Mouse (Mus musculus) heart, postnatal 14 days (tissue): ENCODE measurements around the gene Ttll5. TPM values are rescaled to one million over a fixed set of nuclear protein-coding genes. Genes with fewer than 3 reads are reported as not detected.
A peak's percentile ranks its signal among the peaks of the same experiment; 100 is the strongest.

Experiments
- DNase-seq, 2 experiments: peaks; one replicate each; pipeline ENCODE4 v3.0.0; 2021 to 2022
- intact Hi-C: fragments of 180-260 bp; cut with DNase I; formaldehyde crosslinking; loops from one replicate; pipeline ENCODE4 v1.15.1; 2025
- total RNA-seq, 2 experiments: library from RNA; stranded (reverse); gene quantifications; 2 replicates each; pipeline ENCODE4 v1.2.3; 2021

Ttll5 gene
- total RNA-seq, 2 experiments from 2014 or later = 15.4 to 17.2 TPM

DNA sequence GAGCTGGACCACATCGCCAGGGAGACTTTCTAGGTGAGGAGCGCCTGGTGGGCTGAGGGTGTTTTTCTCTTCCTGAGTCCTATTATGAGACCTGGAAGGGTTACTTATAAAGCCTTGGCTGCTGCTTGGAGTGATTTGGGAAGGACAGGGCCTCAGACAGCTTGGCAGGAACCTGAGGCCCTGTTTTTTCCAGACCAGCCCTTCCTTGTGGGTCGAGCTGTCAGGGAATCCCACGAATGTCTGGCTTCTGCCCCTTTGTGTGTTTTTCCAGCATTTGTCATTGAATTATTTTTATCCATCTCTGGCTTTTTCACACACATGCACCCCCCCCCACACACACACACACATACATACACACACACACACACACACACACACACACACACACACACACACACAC is 136.2 kb downstream of the Ttll5 start:
- intact Hi-C loops = loop anchor here (5.0 kb wide), 1 partner anchor 42 kb away; no protein-coding TSS in a partner anchor
- DNase-seq = no peak

GRCm38 (mm10) chr12:85963160-85963559 is 138.7 kb downstream of the Ttll5 start:
- intact Hi-C loops = loop anchor here (5.0 kb wide), 1 partner anchor 39 kb away; no protein-coding TSS in a partner anchor
- no peak for DNase-seq

DNA sequence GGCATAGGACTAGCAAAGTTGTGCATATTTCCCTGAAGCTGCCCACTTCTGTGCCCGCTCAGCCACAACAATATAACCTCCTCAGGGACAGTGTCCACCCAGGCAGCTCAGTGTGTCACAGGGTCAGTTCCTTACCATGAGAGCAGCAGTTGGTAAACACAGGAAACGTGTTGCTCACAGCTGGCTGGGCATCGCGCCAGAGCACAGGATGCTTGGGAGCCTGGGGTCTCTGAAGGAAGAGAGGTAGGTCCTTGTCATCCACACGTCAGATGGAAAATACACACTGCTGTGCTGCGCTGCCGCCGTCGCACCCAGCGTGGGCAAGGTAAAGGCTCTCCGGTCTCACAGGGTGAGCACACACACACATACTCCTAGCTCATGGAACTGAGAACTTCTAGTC is 139.2 kb downstream of the Ttll5 start:
- peak; percentile 52 to 57 for DNase-seq
- intact Hi-C loops = loop anchor here (5.0 kb wide), 1 partner anchor 39 kb away; no protein-coding TSS in a partner anchor

DNA sequence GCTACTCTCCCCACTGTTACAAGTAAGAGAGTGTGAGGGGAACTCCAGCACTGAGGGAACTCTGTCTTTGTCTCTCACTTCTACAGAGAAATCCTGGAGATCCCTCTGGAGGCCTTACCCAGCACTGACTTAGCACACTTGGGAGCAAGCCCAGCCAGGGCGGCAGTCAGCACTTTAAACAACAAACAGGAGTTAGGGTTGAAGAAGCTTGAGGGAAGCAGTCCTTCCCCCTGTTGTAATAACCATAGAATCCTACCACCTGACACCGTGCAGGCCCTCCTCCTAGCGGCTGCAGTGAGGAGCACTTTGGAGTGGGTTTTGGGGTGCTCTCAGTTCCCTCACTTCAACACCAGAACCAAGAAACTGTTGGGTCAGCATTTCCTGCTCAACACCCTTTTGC is 140.0 kb downstream of the Ttll5 start:
- intact Hi-C loops = loop anchor here (5.0 kb wide), 1 partner anchor 38 kb away; no protein-coding TSS in a partner anchor
- no peak for DNase-seq

DNA sequence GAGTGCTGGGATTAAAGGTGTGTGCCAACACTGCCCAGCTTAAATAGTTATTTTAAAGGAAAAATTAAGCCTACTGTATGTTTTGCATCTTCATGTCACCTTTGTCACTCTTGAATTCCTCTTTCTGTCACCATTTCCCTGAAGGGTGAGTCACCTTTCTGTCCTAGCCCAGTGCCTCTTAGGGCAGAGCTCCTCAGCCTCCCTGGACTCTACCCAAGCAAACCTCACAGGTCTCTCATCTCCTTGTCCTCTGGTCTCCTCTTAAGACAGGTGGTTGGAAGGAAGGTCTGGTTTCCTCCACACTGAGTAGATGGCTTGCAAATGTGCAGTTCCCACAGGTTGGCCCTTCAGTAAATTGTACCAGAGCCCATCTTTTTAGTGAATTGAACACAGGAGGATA is 143.4 kb downstream of the Ttll5 start:
- intact Hi-C loops = no loop called here
- no peak for DNase-seq

- intact Hi-C loops = no loop called here
- no peak for DNase-seq
Measured at GRCm38 (mm10) chr12:85968409-85968808, 143.9 kb downstream of the Ttll5 start.

DNA sequence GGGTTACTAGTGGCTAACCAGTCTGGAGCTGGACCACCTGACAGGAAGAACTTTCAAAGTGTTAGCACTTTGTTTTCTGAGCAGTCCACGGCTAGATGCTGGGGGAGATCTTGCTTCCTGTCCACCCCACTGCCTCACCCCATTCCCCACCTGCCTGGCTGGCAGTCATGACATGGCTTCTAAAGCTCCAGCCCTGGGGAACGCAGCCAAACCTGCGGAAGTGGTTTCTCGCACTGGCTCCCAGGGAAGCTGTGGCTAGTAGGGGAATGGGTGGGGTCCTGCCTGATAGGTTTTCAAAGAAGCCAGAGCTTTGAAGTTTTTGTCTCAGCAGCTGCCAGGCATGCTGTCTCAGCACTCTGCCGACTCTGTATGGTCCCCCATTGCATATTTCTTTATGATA is 145.1 kb downstream of the Ttll5 start:
- intact Hi-C loops = no loop called here
- no peak for DNase-seq

DNA sequence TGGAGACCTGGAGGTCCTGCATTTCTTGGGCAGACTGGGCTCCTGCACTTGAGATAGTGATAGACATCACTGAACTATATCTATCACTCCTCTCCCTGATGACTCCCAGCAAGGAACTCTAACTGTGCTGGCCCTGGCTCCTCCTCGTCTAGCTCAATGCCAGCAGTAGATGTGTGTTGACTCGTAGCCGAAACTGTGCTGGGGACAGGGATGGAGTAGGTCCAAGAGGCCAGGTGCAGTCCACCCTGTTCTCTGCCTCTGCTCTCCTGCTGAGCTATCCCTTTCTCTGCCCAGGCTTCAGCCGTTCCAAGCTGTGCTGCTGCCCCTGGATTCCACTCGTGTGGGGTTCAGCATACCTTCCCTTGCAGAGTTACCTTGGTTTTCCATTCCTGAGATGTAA is 145.7 kb downstream of the Ttll5 start:
- no peak for DNase-seq
- intact Hi-C loops = loop anchor here (2.0 kb wide), 1 partner anchor 15 kb away; no protein-coding TSS in a partner anchor

GRCm38 (mm10) chr12:85970803-85971202 is 146.3 kb downstream of the Ttll5 start:
- DNase-seq = no peak
- intact Hi-C loops = loop anchor here (2.0 kb wide), 1 partner anchor 14 kb away; no protein-coding TSS in a partner anchor

DNA sequence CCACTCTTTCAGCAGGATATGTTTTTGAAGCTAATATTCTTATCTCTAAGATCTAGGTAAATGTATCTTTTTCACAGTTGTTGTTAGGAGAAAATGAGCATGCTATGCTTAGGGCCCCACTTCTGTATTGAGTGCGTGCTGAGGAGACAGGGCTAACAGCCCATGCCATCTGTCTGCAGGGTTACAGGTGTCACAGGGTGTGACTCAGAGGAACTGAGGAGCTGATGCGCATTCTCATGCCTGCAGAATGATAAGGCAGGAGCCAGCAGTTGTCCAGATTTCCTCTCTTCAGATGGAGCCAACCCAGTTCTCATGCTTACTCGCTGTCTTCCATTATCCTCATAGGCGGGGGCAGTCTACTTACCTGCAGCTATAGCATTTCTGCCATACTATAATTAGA is 147.2 kb downstream of the Ttll5 start:
- DNase-seq = no peak
- intact Hi-C loops = loop anchor here (2.0 kb wide), 1 partner anchor 13 kb away; no protein-coding TSS in a partner anchor

- no peak for DNase-seq
- intact Hi-C loops = no loop called here
Measured at GRCm38 (mm10) chr12:85973526-85973925, 149.1 kb downstream of the Ttll5 start.

DNA sequence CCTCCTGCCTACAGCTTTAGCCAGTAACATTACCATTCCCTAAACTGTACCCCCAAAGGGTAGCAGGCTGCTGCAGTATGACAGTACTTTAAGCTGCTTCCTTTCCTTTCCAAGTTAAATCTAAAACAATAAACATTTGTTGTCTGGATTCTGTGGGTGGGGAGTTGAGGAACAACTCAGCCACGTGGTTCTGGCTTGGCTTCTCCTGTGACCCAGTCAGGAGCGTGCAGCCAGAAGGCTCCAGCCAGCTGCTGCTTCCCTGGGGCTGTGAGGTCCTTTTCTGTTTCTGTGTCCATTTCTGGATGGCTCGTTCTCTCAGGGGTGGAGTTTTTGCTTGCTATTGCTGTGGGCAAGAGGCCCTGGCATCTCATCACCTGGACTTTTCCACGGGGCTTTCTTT is 149.6 kb downstream of the Ttll5 start:
- intact Hi-C loops = no loop called here

DNA sequence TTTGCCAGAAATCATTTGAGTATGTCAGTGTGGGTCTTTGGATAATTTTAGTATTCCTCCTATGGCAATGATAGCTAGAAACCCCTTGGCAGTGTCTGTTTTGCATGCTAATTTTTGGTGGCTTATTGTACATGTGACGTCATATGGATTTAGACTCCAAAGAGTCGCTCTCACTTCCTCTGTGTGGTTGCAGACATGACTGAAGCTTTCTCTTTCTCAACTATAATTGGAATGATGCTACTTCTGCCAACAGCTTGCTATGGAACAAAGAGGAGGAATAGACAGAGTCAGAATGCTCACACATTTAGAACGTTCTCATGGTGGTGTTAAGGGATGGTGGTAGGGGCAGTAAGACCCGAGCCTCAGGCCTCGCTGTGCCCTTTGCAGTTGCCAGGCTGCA is 155.5 kb downstream of the Ttll5 start:
- intact Hi-C loops = no loop called here
- no peak for DNase-seq

More for the DNA sequence above, 149.6 kb downstream of the Ttll5 start:
- DNase-seq = peak; percentile 55 to 67

DNA sequence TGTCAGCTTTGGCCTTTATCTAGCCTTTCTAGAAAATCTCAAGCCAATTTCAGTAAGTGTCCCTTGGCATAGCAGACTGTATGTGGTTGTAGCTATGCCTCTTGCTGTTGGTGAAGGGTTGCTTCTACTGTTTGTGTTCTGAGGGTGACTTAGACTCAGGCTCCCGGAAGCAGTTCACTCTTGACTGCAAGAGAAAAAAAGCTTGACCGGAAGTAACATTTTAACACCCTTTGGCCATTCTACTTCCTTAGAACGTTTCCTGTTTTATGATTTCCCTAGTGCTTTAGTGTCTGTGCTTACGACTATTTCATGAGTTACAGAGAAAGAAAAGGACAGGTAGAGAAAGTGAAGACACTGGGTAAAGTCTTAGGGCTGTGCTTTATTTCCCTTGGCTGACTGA is 161.1 kb downstream of the Ttll5 start:
- intact Hi-C loops = loop anchor here (2.0 kb wide), 1 partner anchor 15 kb away; no protein-coding TSS in a partner anchor
- DNase-seq = no peak

DNA sequence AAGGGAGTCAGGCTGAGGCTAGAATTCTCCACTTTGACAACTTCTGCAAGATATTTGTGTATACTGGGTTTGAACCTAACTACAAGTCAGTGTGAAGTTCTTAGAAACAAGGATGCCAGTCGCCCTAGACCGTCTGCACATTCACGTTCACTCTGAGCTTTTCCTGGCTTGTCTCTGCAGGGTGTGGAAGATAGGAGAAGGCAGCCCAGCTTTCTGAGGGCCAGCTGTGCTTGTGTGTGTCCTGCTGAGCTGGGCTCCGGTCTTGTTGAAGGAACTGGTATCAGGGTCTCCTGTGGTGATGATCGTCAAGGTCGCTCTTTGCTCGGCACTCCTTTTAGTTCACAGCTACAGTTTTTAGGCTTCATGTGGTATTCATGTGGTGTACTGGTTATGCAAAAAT is 161.6 kb downstream of the Ttll5 start:
- intact Hi-C loops = no loop called here
- peak in 1 of 2 experiments; percentile 28 for DNase-seq

DNA sequence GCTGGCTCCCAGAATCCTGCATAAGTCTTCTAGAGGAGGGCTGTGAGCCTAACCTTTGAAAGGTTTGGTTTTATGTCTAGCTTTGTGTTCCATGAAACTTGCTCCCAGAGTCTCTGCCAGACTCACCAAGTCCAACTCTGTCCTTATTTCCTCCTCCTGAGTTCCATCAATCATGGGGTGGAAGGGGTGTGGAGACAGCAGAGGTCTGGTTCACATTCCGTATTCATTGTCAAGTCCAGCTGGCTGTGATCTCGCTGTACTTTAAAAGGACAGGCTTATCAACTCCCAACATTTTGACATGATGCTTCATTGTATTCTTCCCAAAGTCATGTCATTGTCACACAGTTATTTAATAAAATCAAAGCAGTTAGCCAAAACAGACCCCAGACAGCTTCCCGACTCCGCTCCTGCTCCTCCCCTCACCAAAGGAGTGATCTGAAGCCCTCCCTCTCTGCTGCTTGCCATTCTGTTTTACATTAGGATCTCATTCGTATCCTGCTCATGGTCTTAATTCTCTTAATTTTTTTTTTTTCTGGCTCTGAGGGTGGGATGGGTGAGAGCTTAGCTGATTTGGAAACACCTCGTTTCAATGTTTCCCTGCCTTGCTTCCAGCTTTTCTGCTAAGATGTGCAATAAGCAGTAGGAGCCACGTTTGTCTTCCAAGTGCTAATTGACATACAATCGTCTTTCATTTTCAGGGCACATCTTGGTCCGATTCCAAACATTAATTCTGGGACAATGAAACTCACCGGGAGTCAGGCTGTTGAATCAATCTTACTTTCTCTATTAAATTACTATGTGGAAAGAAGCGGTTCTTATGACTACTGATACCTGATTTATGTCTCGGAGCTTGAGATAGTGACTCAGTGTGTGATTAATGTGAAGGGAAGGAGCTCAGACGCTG is 162.3 kb downstream of the Ttll5 start:
- peak in 1 of 2 experiments; percentile 46 for DNase-seq
- intact Hi-C loops = no loop called here

GRCm38 (mm10) chr12:85987444-85987889 is 163.0 kb downstream of the Ttll5 start:
- DNase-seq = no peak
- intact Hi-C loops = no loop called here

DNA sequence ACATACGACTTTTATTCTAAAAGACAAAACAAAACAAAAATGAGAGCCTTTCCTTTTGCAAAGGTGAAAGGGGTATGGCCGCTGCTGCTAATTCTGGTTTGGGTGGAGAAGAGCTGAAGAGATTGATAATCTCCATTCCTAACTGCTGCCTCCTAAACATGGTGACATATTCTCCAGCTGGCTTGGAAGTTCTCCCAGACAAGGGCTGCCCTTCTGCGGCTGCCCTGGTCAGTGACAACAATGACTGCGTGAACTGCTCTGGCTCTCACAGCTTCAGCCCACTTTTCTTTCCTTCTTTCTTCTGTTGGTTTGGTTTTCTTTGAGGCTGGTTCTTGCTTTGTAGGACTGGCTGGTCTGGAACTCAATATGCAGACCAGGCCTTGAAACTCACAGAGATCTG is 163.7 kb downstream of the Ttll5 start:
- intact Hi-C loops = no loop called here
- peak in 1 of 2 experiments; percentile 37 for DNase-seq

DNA sequence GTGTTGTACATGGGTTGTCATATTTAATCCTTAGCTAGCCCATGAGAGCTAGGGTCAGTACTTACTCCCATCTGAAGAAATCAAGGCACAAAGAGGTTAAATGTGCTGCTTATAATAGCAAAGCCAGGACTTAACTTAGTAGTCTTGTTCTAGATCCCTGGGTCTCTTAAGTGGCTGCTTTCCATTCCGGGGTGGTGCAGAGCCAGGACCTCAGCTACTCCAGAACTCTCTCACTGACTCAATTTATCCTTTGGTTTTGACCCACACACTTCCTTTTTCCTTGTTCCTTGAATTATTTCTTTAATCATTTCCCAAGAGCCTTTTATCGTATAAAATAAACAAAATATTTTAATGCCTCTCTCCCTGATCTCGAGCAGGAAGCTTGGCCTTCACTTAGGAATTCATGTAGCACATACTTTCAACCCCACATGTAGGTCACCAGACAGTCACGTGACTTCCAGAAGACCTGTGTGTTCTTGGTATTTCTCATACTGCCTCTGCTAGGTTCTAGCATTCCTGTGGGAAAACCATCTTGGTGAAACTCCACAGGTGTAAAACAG is 164.4 kb downstream of the Ttll5 start:
- no peak for DNase-seq
- intact Hi-C loops = no loop called here

DNA sequence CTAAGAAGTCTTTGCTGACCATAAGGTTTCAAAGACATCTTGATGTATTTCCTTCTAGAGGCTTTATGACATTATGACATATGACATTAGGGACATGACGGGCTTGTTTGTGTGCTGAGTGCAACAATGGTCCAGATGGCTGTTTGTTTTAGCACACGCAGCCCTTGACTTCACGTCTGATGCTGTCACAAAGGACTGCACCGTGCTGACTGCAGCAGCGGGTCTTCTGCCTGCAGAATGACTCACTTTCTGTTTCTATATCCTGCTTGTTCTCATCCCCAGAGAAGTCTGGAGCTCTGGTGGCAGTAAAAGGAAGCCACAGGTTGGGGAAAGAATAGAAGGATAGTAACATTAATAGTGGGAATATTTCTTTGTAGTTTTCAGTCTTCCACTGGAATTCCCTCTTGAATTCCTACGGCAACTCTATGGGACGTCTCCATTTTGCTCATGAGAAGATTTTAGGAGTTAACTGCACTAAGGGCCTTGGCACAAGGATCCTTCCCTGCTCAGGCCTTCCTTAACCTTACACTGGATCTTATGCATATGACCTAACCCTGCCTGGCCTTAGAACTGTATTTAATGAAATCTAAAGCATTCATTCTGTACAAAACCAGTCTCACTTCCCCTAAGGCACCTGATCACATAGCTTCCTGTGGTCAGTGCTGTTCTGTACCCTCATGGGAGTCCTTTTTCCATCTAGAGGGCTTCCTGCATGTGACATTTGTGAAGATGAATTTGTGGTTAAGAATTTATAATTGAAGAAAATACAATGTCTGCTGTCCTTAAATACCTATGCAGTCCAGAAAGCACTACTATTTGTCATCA is 167.8 kb downstream of the Ttll5 start:
- DNase-seq = no peak
- intact Hi-C loops = no loop called here

DNA sequence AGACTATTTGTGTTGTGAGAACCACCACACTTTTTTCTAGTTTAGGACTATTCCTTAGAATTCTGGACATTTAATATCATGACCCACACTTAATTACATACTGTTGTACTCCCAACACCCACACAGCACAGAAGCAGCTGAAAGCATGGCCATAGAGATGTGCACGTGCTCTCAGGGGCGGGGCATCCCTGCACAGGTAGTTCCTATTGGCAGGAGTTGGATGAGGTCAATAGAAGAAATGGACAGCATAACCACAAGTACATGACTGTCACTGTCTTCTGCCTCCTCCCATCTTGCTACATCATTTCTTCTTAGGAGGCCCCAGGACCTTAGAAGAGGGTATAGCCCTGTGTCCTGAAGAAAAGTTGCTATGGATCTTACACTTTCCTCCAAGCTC is 168.4 kb downstream of the Ttll5 start:
- intact Hi-C loops = no loop called here
- DNase-seq = no peak
